Mouse (Mus musculus): ENCODE results near the gene Cldn14. TPM values are rescaled to one million over a fixed set of nuclear protein-coding genes. Genes with fewer than 3 reads are reported as not detected.

The Cldn14 gene
- polyA plus RNA-seq, 1 experiment = not detected

DNA sequence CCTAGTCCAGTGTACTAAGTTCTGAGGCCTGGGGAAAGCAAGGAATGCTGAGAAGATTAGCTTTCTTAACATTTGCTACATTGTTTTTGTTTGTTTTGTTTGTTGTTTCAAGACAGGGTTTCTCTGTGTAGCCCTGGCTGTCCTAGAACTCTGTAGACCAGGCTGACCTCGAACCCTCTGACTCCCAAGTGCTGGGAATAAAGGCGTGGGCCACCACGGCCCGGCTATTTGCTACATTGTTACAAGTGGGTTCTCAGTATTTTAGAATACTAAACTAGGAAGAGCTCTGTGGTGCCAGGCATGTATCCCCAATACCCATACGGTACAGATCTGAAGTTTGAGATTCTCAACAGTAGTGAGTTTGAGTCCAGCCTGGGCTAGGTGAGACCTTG lies 123.9 kb downstream of the Cldn14 start:
- Histone ChIP-seq H3ac (ENCODE audit: control insufficient read depth, insufficient read length, low read depth) (peak overlapping the region; percentile 9), H3K4me3 (ENCODE audit: insufficient read depth, poor library complexity, severe bottlenecking) (peak overlapping the region; percentile 76), H3K79me2 (ENCODE audit: control insufficient read depth, insufficient read depth) (peaks cover 26% of the 10 kb centered on the region), H3K27me3 (ENCODE audit: control insufficient read depth, insufficient read depth, insufficient read length) (no peaks in the 10 kb centered on the region), H3K36me3 (ENCODE audit: control insufficient read depth, insufficient read depth) (peaks cover 32% of the 10 kb centered on the region), H3K79me3 (ENCODE audit: low read depth) (peaks cover 9% of the 10 kb centered on the region)
- TF ChIP-seq FOSL1 (IDR thresholded peaks at IDR 0.05; ENCODE audit: insufficient read depth, low read length, poor library complexity, severe bottlenecking) = no peak
- no peak for TF ChIP-seq MYOG (IDR thresholded peaks at IDR 0.05; ENCODE audit: control insufficient read depth, extremely low read depth, insufficient read length)
- no peak for TF ChIP-seq MYOD1 (IDR thresholded peaks at IDR 0.05; ENCODE audit: control insufficient read depth, insufficient read length, low read depth)
- TF ChIP-seq CEBPB (IDR thresholded peaks at IDR 0.05; ENCODE audit: low read depth) = no peak
- no peak for TF ChIP-seq USF1 (IDR thresholded peaks at IDR 0.05; ENCODE audit: low read depth)

GRCm38 (mm10) chr16:93884086-93884721 lies 124.4 kb downstream of the Cldn14 start:
- peaks cover 26% of the 10 kb centered on the region for H3K79me2 ChIP-seq (ENCODE audit: control insufficient read depth, insufficient read depth)
- H3ac ChIP-seq (ENCODE audit: control insufficient read depth, insufficient read length, low read depth) = peak overlapping the region; percentile 73
- peak; percentile 59 for TF ChIP-seq USF1 (IDR thresholded peaks at IDR 0.05; ENCODE audit: low read depth)
- no peak for TF ChIP-seq MAX (IDR thresholded peaks at IDR 0.05)
- no peak for TF ChIP-seq CTCF (IDR thresholded peaks at IDR 0.05; ENCODE audit: control insufficient read depth, insufficient read depth, insufficient read length)
- TF ChIP-seq CEBPB (IDR thresholded peaks at IDR 0.05; ENCODE audit: low read depth) = no peak
- peak overlapping the region; percentile 76 for H3K4me3 ChIP-seq (ENCODE audit: insufficient read depth, poor library complexity, severe bottlenecking)
- H3K27me3 ChIP-seq (ENCODE audit: control insufficient read depth, insufficient read depth, insufficient read length) = no peaks in the 10 kb centered on the region
- peaks cover 9% of the 10 kb centered on the region for H3K79me3 ChIP-seq (ENCODE audit: low read depth)
- H3K36me3 ChIP-seq (ENCODE audit: control insufficient read depth, insufficient read depth) = peaks cover 28% of the 10 kb centered on the region

DNA sequence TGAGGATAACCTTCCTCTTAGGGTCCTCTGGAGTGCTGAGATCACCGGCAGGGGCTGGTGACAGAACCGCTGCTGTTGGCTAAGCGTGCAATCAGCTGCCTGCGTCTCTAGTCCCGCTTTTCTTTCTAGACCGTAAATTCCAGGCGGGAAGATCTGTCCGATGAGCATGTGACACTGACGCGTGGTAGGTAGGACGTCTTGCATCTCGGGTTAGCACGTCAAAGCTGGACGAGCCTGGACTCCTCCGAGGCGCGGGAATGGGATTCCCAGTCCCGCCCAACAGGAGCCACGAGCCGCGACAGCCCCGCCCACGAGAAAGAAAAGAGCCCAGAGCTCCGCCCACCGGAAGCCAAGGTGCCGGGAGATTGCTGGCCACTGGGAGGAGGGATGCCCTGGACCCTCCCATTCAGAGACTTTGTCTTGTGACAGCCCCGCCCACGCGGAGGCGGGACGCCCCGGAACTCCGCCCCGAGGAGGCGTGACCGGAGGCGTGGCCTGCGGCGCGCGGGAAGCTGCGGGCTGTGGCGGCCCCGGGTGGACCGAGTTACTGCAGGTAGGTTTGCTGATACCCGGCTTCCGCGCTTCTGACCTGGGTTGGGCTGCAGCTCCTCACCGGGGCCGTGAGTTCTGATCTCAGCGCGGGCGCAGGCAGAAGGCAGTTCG lies 125.1 kb downstream of the Cldn14 start, which contains the start of gene Chaf1b:
Chaf1b (plus strand) TSS at position 479 of the 663 bp plus-strand sequence.
- peaks cover 26% of the 10 kb centered on the region for H3K79me2 ChIP-seq (ENCODE audit: control insufficient read depth, insufficient read depth)
- TF ChIP-seq USF1 (IDR thresholded peaks at IDR 0.05; ENCODE audit: low read depth) (peak; percentile 66), FOSL1 (IDR thresholded peaks at IDR 0.05; ENCODE audit: insufficient read depth, low read length, poor library complexity, severe bottlenecking) (no peak), MAX (IDR thresholded peaks at IDR 0.05) (peak; percentile 92)

DNA sequence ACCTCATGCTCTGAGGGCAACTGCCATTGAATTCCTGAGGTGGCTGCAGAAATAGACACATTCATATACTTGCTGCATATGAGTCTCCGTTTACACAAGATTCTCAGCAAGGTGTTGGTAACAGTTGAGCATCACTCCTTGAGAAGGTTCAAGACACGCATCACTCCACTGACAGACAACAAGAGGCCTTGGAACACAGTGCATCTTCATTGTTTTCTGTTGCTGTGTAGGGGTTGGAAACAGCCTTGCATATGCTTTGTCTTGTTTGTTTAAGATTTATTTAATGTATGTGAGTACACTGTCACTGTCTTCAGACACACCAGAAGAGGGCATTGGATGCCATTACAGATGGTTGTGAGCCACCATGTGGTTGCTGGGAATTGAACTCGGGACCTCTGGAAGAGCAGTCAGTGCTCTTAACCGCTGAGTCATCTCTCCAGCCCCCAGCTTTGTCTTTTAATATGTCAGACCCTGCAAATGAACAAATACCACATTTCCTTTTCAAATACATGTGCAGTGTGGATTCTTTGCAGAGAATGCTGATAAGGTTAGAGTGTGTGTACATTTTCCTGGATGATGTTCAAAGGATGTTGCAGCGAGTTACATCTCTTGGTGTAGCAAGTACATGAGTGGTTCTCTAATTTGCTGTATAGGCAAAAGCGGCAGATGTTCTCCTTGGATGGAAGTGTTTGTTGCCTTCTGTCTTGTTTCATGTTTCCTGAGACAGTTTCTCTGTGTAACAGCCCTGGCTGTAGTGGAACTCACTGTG lies 130.8 kb downstream of the Cldn14 start:
- Histone ChIP-seq H3K36me3 (ENCODE audit: control insufficient read depth, insufficient read depth) (peaks cover 49% of the 10 kb centered on the region), H3K4me3 (ENCODE audit: insufficient read depth, poor library complexity, severe bottlenecking) (no peak overlapping the region), H3K27me3 (ENCODE audit: control insufficient read depth, insufficient read depth, insufficient read length) (no peaks in the 10 kb centered on the region), H3K79me2 (ENCODE audit: control insufficient read depth, insufficient read depth) (no peaks in the 10 kb centered on the region), H3ac (ENCODE audit: control insufficient read depth, insufficient read length, low read depth) (no peak overlapping the region), H3K79me3 (ENCODE audit: low read depth) (no peaks in the 10 kb centered on the region)
- no peak for TF ChIP-seq MAX (IDR thresholded peaks at IDR 0.05)
- TF ChIP-seq CTCF (IDR thresholded peaks at IDR 0.05; ENCODE audit: control insufficient read depth, insufficient read depth, insufficient read length) = no peak

More for the DNA sequence above, 125.1 kb downstream of the Cldn14 start, which contains the start of gene Chaf1b:
- peaks cover 9% of the 10 kb centered on the region for H3K79me3 ChIP-seq (ENCODE audit: low read depth)
- no peaks in the 10 kb centered on the region for H3K27me3 ChIP-seq (ENCODE audit: control insufficient read depth, insufficient read depth, insufficient read length)
- H3K36me3 ChIP-seq (ENCODE audit: control insufficient read depth, insufficient read depth) = peaks cover 23% of the 10 kb centered on the region
- peak within 1 kb of the TSS; percentile 76 for H3K4me3 ChIP-seq (ENCODE audit: insufficient read depth, poor library complexity, severe bottlenecking)
- H3ac ChIP-seq (ENCODE audit: control insufficient read depth, insufficient read length, low read depth) = peak within 1 kb of the TSS; percentile 73

GRCm38 (mm10) chr16:93874841-93875240 lies 133.8 kb downstream of the Cldn14 start:
- Histone ChIP-seq H3K36me3 (ENCODE audit: control insufficient read depth, insufficient read depth) (peaks cover 77% of the 10 kb centered on the region), H3K79me2 (ENCODE audit: control insufficient read depth, insufficient read depth) (no peaks in the 10 kb centered on the region), H3K27me3 (ENCODE audit: control insufficient read depth, insufficient read depth, insufficient read length) (no peaks in the 10 kb centered on the region), H3K4me3 (ENCODE audit: insufficient read depth, poor library complexity, severe bottlenecking) (no peak overlapping the region), H3ac (ENCODE audit: control insufficient read depth, insufficient read length, low read depth) (no peak overlapping the region), H3K79me3 (ENCODE audit: low read depth) (no peaks in the 10 kb centered on the region)
- TF ChIP-seq USF1 (IDR thresholded peaks at IDR 0.05; ENCODE audit: low read depth) = no peak
- TF ChIP-seq MYOG (IDR thresholded peaks at IDR 0.05; ENCODE audit: control insufficient read depth, extremely low read depth, insufficient read length) = no peak
- no peak for TF ChIP-seq FOSL1 (IDR thresholded peaks at IDR 0.05; ENCODE audit: insufficient read depth, low read length, poor library complexity, severe bottlenecking)
- TF ChIP-seq CTCF (IDR thresholded peaks at IDR 0.05; ENCODE audit: control insufficient read depth, insufficient read depth, insufficient read length) = no peak
- TF ChIP-seq MAX (IDR thresholded peaks at IDR 0.05) = no peak
- TF ChIP-seq MYOD1 (IDR thresholded peaks at IDR 0.05; ENCODE audit: control insufficient read depth, insufficient read length, low read depth) = no peak
- no peak for TF ChIP-seq CEBPB (IDR thresholded peaks at IDR 0.05; ENCODE audit: low read depth)

Other genes with a start within 250 kb of the Cldn14 start
- gene Morc3, start 176.7 kb downstream of the Cldn14 start, polyA plus RNA-seq (2012; fragmentation: generic; extraction: Trizol) = 8.0 TPM
- gene Chaf1b, start 124.9 kb downstream of the Cldn14 start, polyA plus RNA-seq (2012; fragmentation: generic; extraction: Trizol) = 55.5 TPM
- gene Sim2, start 76.1 kb upstream of the Cldn14 start, polyA plus RNA-seq (2012; fragmentation: generic; extraction: Trizol) = 8.0 TPM

Data from C2C12 (cell line).